Mouse (Mus musculus): ENCODE measurements around the gene Klk1b11. TPM values are rescaled to one million over a fixed set of nuclear protein-coding genes. Genes with fewer than 3 reads are reported as not detected.
"Not testable (repeated sequence)": the region's sequence is repeated elsewhere in the genome, so short reads cannot be mapped to it uniquely, and the experiment has no call there.

Gene Klk1b11
- polyA plus RNA-seq (2014; fragmentation: Nextera tagmentation; extraction: Ambion mirVana): not detected in 2 replicates

- H3K9ac ChIP-seq; H3K4me1 ChIP-seq (replicated peaks; ENCODE audit: control insufficient read depth, insufficient read depth, low read length); DNase-seq (ENCODE audit: low spot score); ATAC-seq (ENCODE audit: low FRiP score); H3K4me3 ChIP-seq (replicated peaks; ENCODE audit: low read length); H3K36me3 ChIP-seq (replicated peaks; ENCODE audit: control insufficient read depth, insufficient read depth); H3K27me3 ChIP-seq (ENCODE audit: control insufficient read depth, insufficient read depth, low read length); H3K4me2 ChIP-seq (replicated peaks); H3K27ac ChIP-seq; H3K9me3 ChIP-seq (ENCODE audit: control insufficient read depth, low read length): not testable (repeated sequence)
- WGBS: 90% methylated on average over 4 of the region's 4 CpGs
Measured at GRCm38 (mm10) chr7:43995577-43995976, at the start of gene Klk1b11. Gene Klk1b11 (plus strand): TSS chr7:43995877.

DNA sequence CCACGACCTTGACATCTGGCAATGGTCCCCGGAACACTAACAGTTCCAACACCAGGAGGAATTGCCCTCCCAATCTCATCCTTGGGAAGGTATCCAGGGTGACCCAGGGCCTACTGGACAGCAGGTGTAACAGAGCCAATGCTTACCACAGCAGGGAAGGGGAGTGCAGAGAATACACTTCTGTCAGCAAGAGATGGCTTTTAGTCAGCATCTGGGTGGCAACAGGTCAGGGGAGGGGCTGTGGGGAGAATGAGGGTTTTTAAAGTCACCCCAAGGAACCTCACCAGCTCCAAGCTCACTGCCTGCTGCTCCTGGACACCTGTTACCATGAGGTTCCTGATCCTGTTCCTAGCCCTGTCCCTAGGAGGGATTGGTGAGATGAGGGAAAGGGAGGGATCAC lies 45.3 kb upstream of the Klk1b11 start, which contains the start of gene Klk1b8:
Gene Klk1b8 (plus strand): TSS at position 301 of the 400 bp plus-strand sequence.
- DNase-seq (ENCODE audit: low spot score): no peak
- H3K9me3 ChIP-seq (ENCODE audit: control insufficient read depth, low read length): no peaks in the 10 kb centered on the region
- H3K9ac ChIP-seq: no peak within 1 kb of the TSS
- no peak within 1 kb of the TSS for H3K4me3 ChIP-seq (replicated peaks; ENCODE audit: low read length)
- H3K4me1 ChIP-seq (replicated peaks; ENCODE audit: control insufficient read depth, insufficient read depth, low read length): no peaks in the 10 kb centered on the region
- no peak within 1 kb of the TSS for H3K4me2 ChIP-seq (replicated peaks)
- H3K27me3 ChIP-seq (ENCODE audit: control insufficient read depth, insufficient read depth, low read length): no peaks in the 10 kb centered on the region
- no peaks in the 10 kb centered on the region for H3K36me3 ChIP-seq (replicated peaks; ENCODE audit: control insufficient read depth, insufficient read depth)
- WGBS: 78% methylated on average over 2 of the region's 2 CpGs
- no peak for ATAC-seq (ENCODE audit: low FRiP score)
- no peak within 1 kb of the TSS for H3K27ac ChIP-seq

- WGBS: 71% methylated on average over 4 of the region's 4 CpGs
- no peaks in the 10 kb centered on the region for H3K9me3 ChIP-seq (ENCODE audit: control insufficient read depth, low read length)
- no peaks in the 10 kb centered on the region for H3K27me3 ChIP-seq (ENCODE audit: control insufficient read depth, insufficient read depth, low read length)
- H3K36me3 ChIP-seq (replicated peaks; ENCODE audit: control insufficient read depth, insufficient read depth): no peaks in the 10 kb centered on the region
- ATAC-seq (ENCODE audit: low FRiP score): no peak
- H3K9ac ChIP-seq: no peak overlapping the region
- no peak overlapping the region for H3K27ac ChIP-seq
- no peak overlapping the region for H3K4me2 ChIP-seq (replicated peaks)
- no peak for DNase-seq (ENCODE audit: low spot score)
- no peak overlapping the region for H3K4me3 ChIP-seq (replicated peaks; ENCODE audit: low read length)
- H3K4me1 ChIP-seq (replicated peaks; ENCODE audit: control insufficient read depth, insufficient read depth, low read length): no peaks in the 10 kb centered on the region
Measured at GRCm38 (mm10) chr7:43952703-43953102, 43.0 kb upstream of the Klk1b11 start.

DNA sequence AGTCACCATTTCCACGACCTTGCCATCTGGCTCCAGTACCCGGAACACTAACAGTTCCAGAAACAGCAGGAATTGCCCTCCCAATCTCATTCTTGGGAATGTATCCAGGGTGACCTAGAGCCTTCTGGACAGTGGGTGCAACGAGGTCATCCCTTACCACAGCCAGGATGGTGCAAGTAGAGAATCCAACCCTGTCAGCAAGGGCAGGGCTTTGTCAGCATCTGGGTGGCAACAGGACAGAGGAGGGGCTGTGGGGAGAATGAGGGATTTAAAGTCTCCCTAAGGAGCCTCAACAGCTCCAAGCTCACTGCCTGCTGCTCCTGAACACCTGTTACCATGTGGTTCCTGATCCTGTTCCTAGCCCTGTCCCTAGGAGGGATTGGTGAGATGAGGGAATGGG lies 29.2 kb upstream of the Klk1b11 start, which contains the start of gene Klk1b1:
Gene Klk1b1 (plus strand): TSS at position 301 of the 400 bp plus-strand sequence.
- no peak within 1 kb of the TSS for H3K4me3 ChIP-seq (replicated peaks; ENCODE audit: low read length)
- no peak within 1 kb of the TSS for H3K9ac ChIP-seq
- no peaks in the 10 kb centered on the region for H3K27me3 ChIP-seq (ENCODE audit: control insufficient read depth, insufficient read depth, low read length)
- H3K36me3 ChIP-seq (replicated peaks; ENCODE audit: control insufficient read depth, insufficient read depth): no peaks in the 10 kb centered on the region
- 71% methylated on average over 3 of the region's 3 CpGs for WGBS
- no peaks in the 10 kb centered on the region for H3K4me1 ChIP-seq (replicated peaks; ENCODE audit: control insufficient read depth, insufficient read depth, low read length)
- H3K27ac ChIP-seq: no peak within 1 kb of the TSS
- DNase-seq (ENCODE audit: low spot score) (no peak), ATAC-seq (ENCODE audit: low FRiP score) (no peak)
- H3K9me3 ChIP-seq (ENCODE audit: control insufficient read depth, low read length): no peaks in the 10 kb centered on the region
- no peak within 1 kb of the TSS for H3K4me2 ChIP-seq (replicated peaks)

- H3K9ac ChIP-seq: no peak overlapping the region
- H3K4me3 ChIP-seq (replicated peaks; ENCODE audit: low read length): no peak overlapping the region
- no peaks in the 10 kb centered on the region for H3K4me1 ChIP-seq (replicated peaks; ENCODE audit: control insufficient read depth, insufficient read depth, low read length)
- no peak for DNase-seq (ENCODE audit: low spot score)
- no peak overlapping the region for H3K27ac ChIP-seq
- WGBS: 87% methylated on average over 3 of the region's 3 CpGs
- no peaks in the 10 kb centered on the region for H3K9me3 ChIP-seq (ENCODE audit: control insufficient read depth, low read length)
- no peak for ATAC-seq (ENCODE audit: low FRiP score)
- H3K27me3 ChIP-seq (ENCODE audit: control insufficient read depth, insufficient read depth, low read length): no peaks in the 10 kb centered on the region
- H3K36me3 ChIP-seq (replicated peaks; ENCODE audit: control insufficient read depth, insufficient read depth): no peaks in the 10 kb centered on the region
- no peak overlapping the region for H3K4me2 ChIP-seq (replicated peaks)
Measured at GRCm38 (mm10) chr7:43967058-43967457, 28.6 kb upstream of the Klk1b11 start.

- Histone ChIP-seq H3K9me3 (ENCODE audit: control insufficient read depth, low read length) (no peaks in the 10 kb centered on the region), H3K36me3 (replicated peaks; ENCODE audit: control insufficient read depth, insufficient read depth) (no peaks in the 10 kb centered on the region), H3K27me3 (ENCODE audit: control insufficient read depth, insufficient read depth, low read length) (no peaks in the 10 kb centered on the region), H3K4me3 (replicated peaks; ENCODE audit: low read length) (no peak overlapping the region), H3K9ac (no peak overlapping the region), H3K4me1 (replicated peaks; ENCODE audit: control insufficient read depth, insufficient read depth, low read length) (no peaks in the 10 kb centered on the region), H3K4me2 (replicated peaks) (no peak overlapping the region), H3K27ac (no peak overlapping the region)
- whole genome bisulfite sequencing: 89% methylated on average over 2 of the region's 2 CpGs
- no peak for ATAC-seq (ENCODE audit: low FRiP score)
- no peak for DNase-seq (ENCODE audit: low spot score)
Measured at GRCm38 (mm10) chr7:43967612-43968011, 28.1 kb upstream of the Klk1b11 start.

DNA sequence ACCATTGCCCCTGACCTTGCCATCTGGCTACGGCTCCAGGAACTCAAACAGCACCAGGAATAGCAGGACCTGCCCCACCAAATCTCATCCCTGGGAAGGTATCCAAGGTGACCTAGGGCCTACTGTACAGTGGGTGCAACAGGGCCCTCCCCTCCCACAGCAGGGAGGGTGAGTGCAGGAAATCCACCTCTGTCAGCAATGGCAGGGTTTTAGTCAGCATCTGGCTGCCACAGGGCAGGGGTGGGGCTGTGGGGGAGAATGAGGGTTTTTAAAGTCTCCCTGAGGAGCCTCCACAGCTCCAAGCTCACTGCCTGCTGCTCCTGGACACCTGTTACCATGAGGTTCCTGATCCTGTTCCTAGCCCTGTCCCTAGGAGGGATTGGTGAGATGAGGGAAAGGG lies 19.9 kb upstream of the Klk1b11 start, which contains the start of gene Klk1b9:
Gene Klk1b9 (plus strand): TSS at position 301 of the 400 bp plus-strand sequence.
- not testable (repeated sequence) for H3K4me1 ChIP-seq (replicated peaks; ENCODE audit: control insufficient read depth, insufficient read depth, low read length); H3K27me3 ChIP-seq (ENCODE audit: control insufficient read depth, insufficient read depth, low read length); ATAC-seq (ENCODE audit: low FRiP score); H3K27ac ChIP-seq; DNase-seq (ENCODE audit: low spot score); H3K9ac ChIP-seq; H3K4me2 ChIP-seq (replicated peaks); H3K9me3 ChIP-seq (ENCODE audit: control insufficient read depth, low read length); H3K4me3 ChIP-seq (replicated peaks; ENCODE audit: low read length); H3K36me3 ChIP-seq (replicated peaks; ENCODE audit: control insufficient read depth, insufficient read depth)
- WGBS: 88% methylated on average over 1 of the region's 1 CpGs

GRCm38 (mm10) chr7:43985657-43986056 lies 10.0 kb upstream of the Klk1b11 start:
- no peaks in the 10 kb centered on the region for H3K9me3 ChIP-seq (ENCODE audit: control insufficient read depth, low read length)
- no peak overlapping the region for H3K4me2 ChIP-seq (replicated peaks)
- H3K36me3 ChIP-seq (replicated peaks; ENCODE audit: control insufficient read depth, insufficient read depth): no peaks in the 10 kb centered on the region
- no peak overlapping the region for H3K9ac ChIP-seq
- no peaks in the 10 kb centered on the region for H3K4me1 ChIP-seq (replicated peaks; ENCODE audit: control insufficient read depth, insufficient read depth, low read length)
- H3K4me3 ChIP-seq (replicated peaks; ENCODE audit: low read length): no peak overlapping the region
- ATAC-seq (ENCODE audit: low FRiP score) (no peak), DNase-seq (ENCODE audit: low spot score) (no peak)
- H3K27ac ChIP-seq: no peak overlapping the region
- H3K27me3 ChIP-seq (ENCODE audit: control insufficient read depth, insufficient read depth, low read length): no peaks in the 10 kb centered on the region

- H3K4me3 ChIP-seq (replicated peaks; ENCODE audit: low read length); DNase-seq (ENCODE audit: low spot score); H3K4me2 ChIP-seq (replicated peaks); H3K36me3 ChIP-seq (replicated peaks; ENCODE audit: control insufficient read depth, insufficient read depth); H3K27me3 ChIP-seq (ENCODE audit: control insufficient read depth, insufficient read depth, low read length); H3K27ac ChIP-seq; H3K9me3 ChIP-seq (ENCODE audit: control insufficient read depth, low read length); H3K9ac ChIP-seq; H3K4me1 ChIP-seq (replicated peaks; ENCODE audit: control insufficient read depth, insufficient read depth, low read length); ATAC-seq (ENCODE audit: low FRiP score): not testable (repeated sequence)
- WGBS: 74% methylated on average over 1 of the region's 1 CpGs
Measured at GRCm38 (mm10) chr7:43994821-43995220, 856 bp upstream of the Klk1b11 start.

GRCm38 (mm10) chr7:44004847-44005246 lies 9.2 kb downstream of the Klk1b11 start:
- Histone ChIP-seq H3K9ac (no peak overlapping the region), H3K4me2 (replicated peaks) (no peak overlapping the region), H3K36me3 (replicated peaks; ENCODE audit: control insufficient read depth, insufficient read depth) (no peaks in the 10 kb centered on the region), H3K4me3 (replicated peaks; ENCODE audit: low read length) (no peak overlapping the region), H3K9me3 (ENCODE audit: control insufficient read depth, low read length) (no peaks in the 10 kb centered on the region), H3K4me1 (replicated peaks; ENCODE audit: control insufficient read depth, insufficient read depth, low read length) (no peaks in the 10 kb centered on the region), H3K27me3 (ENCODE audit: control insufficient read depth, insufficient read depth, low read length) (no peaks in the 10 kb centered on the region), H3K27ac (no peak overlapping the region)
- DNase-seq (ENCODE audit: low spot score): no peak
- no peak for ATAC-seq (ENCODE audit: low FRiP score)

Measured in hindbrain, embryonic 14.5 days (tissue).